Mouse (Mus musculus): ENCODE measurements around the gene Itih2. TPM values are rescaled to one million over a fixed set of nuclear protein-coding genes. Genes with fewer than 3 reads are reported as not detected.
A peak's percentile ranks its signal among the peaks of the same experiment; 100 is the strongest.

Itih2 gene
- polyA plus RNA-seq, 1 experiment from 2014 or later: 0.81 TPM

GRCm38 (mm10) chr2:10058836-10059235 is 72.4 kb downstream of the Itih2 start:
- Histone ChIP-seq H3K9ac (replicated peaks) (no peak overlapping the region), H3K9me3 (no peaks in the 10 kb centered on the region), H3K4me1 (replicated peaks) (no peaks in the 10 kb centered on the region), H3K4me2 (replicated peaks) (no peak overlapping the region), H3K4me3 (replicated peaks) (no peak overlapping the region), H3K36me3 (peaks cover 88% of the 10 kb centered on the region), H3K27ac (no peak overlapping the region), H3K27me3 (no peaks in the 10 kb centered on the region)
- WGBS: 91% methylated on average over 5 of the region's 5 CpGs
- no peak for ATAC-seq

GRCm38 (mm10) chr2:10051996-10052395 is 79.2 kb downstream of the Itih2 start:
- no peak for ATAC-seq
- Histone ChIP-seq H3K36me3 (peaks cover 33% of the 10 kb centered on the region), H3K9ac (replicated peaks) (no peak overlapping the region), H3K4me3 (replicated peaks) (no peak overlapping the region), H3K4me2 (replicated peaks) (no peak overlapping the region), H3K9me3 (no peaks in the 10 kb centered on the region), H3K27ac (no peak overlapping the region), H3K27me3 (no peaks in the 10 kb centered on the region), H3K4me1 (replicated peaks) (peaks cover 15% of the 10 kb centered on the region)
- WGBS: 93% methylated on average over 1 of the region's 1 CpGs

- no peak for ATAC-seq
- Histone ChIP-seq H3K4me1 (replicated peaks) (peaks cover 26% of the 10 kb centered on the region), H3K4me2 (replicated peaks) (no peak overlapping the region), H3K9ac (replicated peaks) (no peak overlapping the region), H3K9me3 (no peaks in the 10 kb centered on the region), H3K27me3 (no peaks in the 10 kb centered on the region), H3K36me3 (peaks cover 25% of the 10 kb centered on the region), H3K4me3 (replicated peaks) (no peak overlapping the region), H3K27ac (no peak overlapping the region)
- 86% methylated on average over 3 of the region's 3 CpGs for WGBS
These were observed 80.3 kb downstream of the Itih2 start for GRCm38 (mm10) chr2:10050878-10051277.

- Histone ChIP-seq H3K27me3 (no peaks in the 10 kb centered on the region), H3K9me3 (no peaks in the 10 kb centered on the region), H3K27ac (no peak overlapping the region), H3K4me2 (replicated peaks) (peak overlapping the region; percentile 72), H3K36me3 (peaks cover 11% of the 10 kb centered on the region), H3K4me1 (replicated peaks) (peaks cover 26% of the 10 kb centered on the region), H3K9ac (replicated peaks) (peak overlapping the region; percentile 51), H3K4me3 (replicated peaks) (peak overlapping the region; percentile 99)
- 18% methylated on average over 10 of the region's 10 CpGs for WGBS
- ATAC-seq: no peak
These were observed 81.7 kb downstream of the Itih2 start for GRCm38 (mm10) chr2:10049456-10049855.

GRCm38 (mm10) chr2:10048461-10048860 is 82.7 kb downstream of the Itih2 start, which contains the start of gene Taf3:
TSS of gene Taf3 (minus strand) at chr2:10048596.
- Histone ChIP-seq H3K4me3 (replicated peaks) (peak within 1 kb of the TSS; percentile 99), H3K4me1 (replicated peaks) (peaks cover 26% of the 10 kb centered on the region), H3K9ac (replicated peaks) (peak within 1 kb of the TSS; percentile 85), H3K4me2 (replicated peaks) (peak within 1 kb of the TSS; percentile 94), H3K9me3 (no peaks in the 10 kb centered on the region), H3K36me3 (0 out of 2 replicates have a peak, but pooled peaks cover 2% of the 10 kb centered on the region), H3K27ac (peak within 1 kb of the TSS; percentile 67), H3K27me3 (no peaks in the 10 kb centered on the region)
- ATAC-seq: peak; percentile 95
- under 1% methylated on average over 36 of the region's 36 CpGs for WGBS

- Histone ChIP-seq H3K36me3 (no peaks in the 10 kb centered on the region), H3K27me3 (no peaks in the 10 kb centered on the region), H3K4me1 (replicated peaks) (peaks cover 26% of the 10 kb centered on the region), H3K9me3 (no peaks in the 10 kb centered on the region), H3K9ac (replicated peaks) (peak overlapping the region; percentile 85), H3K4me3 (replicated peaks) (peak overlapping the region; percentile 99), H3K27ac (peak overlapping the region; percentile 67), H3K4me2 (replicated peaks) (peak overlapping the region; percentile 94)
- WGBS: under 1% methylated on average over 47 of the region's 47 CpGs
- peak; percentile 92 for ATAC-seq
These were observed 83.3 kb downstream of the Itih2 start for GRCm38 (mm10) chr2:10047758-10048436.

Other genes starting within 250 kb of the Itih2 start
- gene 9230102O04Rik, start 241.9 kb downstream of the Itih2 start, polyA plus RNA-seq (2015; fragmentation: Nextera tagmentation; extraction: Ambion mirVana): 3.5 and 5.3 TPM in 2 replicates
- 94.8 and 119 TPM in 2 replicates for gene Gata3, start 241.4 kb downstream of the Itih2 start, polyA plus RNA-seq (2015; fragmentation: Nextera tagmentation; extraction: Ambion mirVana)
- 16.4 and 18.0 TPM in 2 replicates for gene Taf3, start 82.8 kb downstream of the Itih2 start, polyA plus RNA-seq (2015; fragmentation: Nextera tagmentation; extraction: Ambion mirVana)
- 500 and 520 TPM in 2 replicates for gene Atp5c1, start 50.9 kb downstream of the Itih2 start, polyA plus RNA-seq (2015; fragmentation: Nextera tagmentation; extraction: Ambion mirVana)
- gene Kin, start 50.8 kb downstream of the Itih2 start, polyA plus RNA-seq (2015; fragmentation: Nextera tagmentation; extraction: Ambion mirVana): 39.0 and 39.6 TPM in 2 replicates
- 4.7 and 6.2 TPM in 2 replicates for gene Itih5, start 22.2 kb upstream of the Itih2 start, polyA plus RNA-seq (2015; fragmentation: Nextera tagmentation; extraction: Ambion mirVana)
- 2.9 TPM in 2 replicates for gene Sfmbt2, start 239.1 kb upstream of the Itih2 start, polyA plus RNA-seq (2015; fragmentation: Nextera tagmentation; extraction: Ambion mirVana)

Measured in midbrain, embryonic 13.5 days (tissue).